Mouse (Mus musculus): ENCODE data around the gene Cers5.
"Not testable (repeated sequence)": the region's sequence is repeated elsewhere in the genome, so short reads cannot be mapped to it uniquely, and the experiment has no call there.

Cers5 gene

GRCm38 (mm10) chr15:99772881-99772924, at the start of gene Cers5:
TSS of gene Cers5 (minus strand) at chr15:99772885.
- not testable (repeated sequence) for DNase-seq (ENCODE audit: low spot score)

- no peak for DNase-seq (ENCODE audit: low spot score)
These were observed 47.1 kb upstream of the Cers5 start for GRCm38 (mm10) chr15:99819621-99820279.

- DNase-seq (ENCODE audit: low spot score), result no peak
These were observed 46.4 kb upstream of the Cers5 start for GRCm38 (mm10) chr15:99819109-99819440.

- no peak for DNase-seq (ENCODE audit: low spot score)
These were observed 45.8 kb upstream of the Cers5 start for GRCm38 (mm10) chr15:99818321-99819108.

GRCm38 (mm10) chr15:99817343-99818235, 44.9 kb upstream of the Cers5 start:
- DNase-seq (ENCODE audit: low spot score), result no peak

GRCm38 (mm10) chr15:99815999-99816398, 43.3 kb upstream of the Cers5 start:
- DNase-seq (ENCODE audit: low spot score), result no peak

- DNase-seq (ENCODE audit: low spot score), result no peak
These were observed 42.0 kb upstream of the Cers5 start for GRCm38 (mm10) chr15:99814554-99815260.

GRCm38 (mm10) chr15:99813639-99814038, 41.0 kb upstream of the Cers5 start:
- no peak for DNase-seq (ENCODE audit: low spot score)

- DNase-seq (ENCODE audit: low spot score), result no peak
These were observed 39.4 kb upstream of the Cers5 start for GRCm38 (mm10) chr15:99812097-99812496.

- DNase-seq (ENCODE audit: low spot score), result no peak
These were observed 35.4 kb upstream of the Cers5 start for GRCm38 (mm10) chr15:99807776-99808735.

GRCm38 (mm10) chr15:99806171-99806570, 33.5 kb upstream of the Cers5 start:
- DNase-seq (ENCODE audit: low spot score), result no peak

- no peak for DNase-seq (ENCODE audit: low spot score)
These were observed 33.0 kb upstream of the Cers5 start for GRCm38 (mm10) chr15:99805673-99806072.

- DNase-seq (ENCODE audit: low spot score), result peak; percentile 7
These were observed 30.5 kb upstream of the Cers5 start for GRCm38 (mm10) chr15:99803186-99803644.

- no peak for DNase-seq (ENCODE audit: low spot score)
These were observed 29.3 kb upstream of the Cers5 start for GRCm38 (mm10) chr15:99801885-99802572.

- DNase-seq (ENCODE audit: low spot score), result no peak
These were observed 27.0 kb upstream of the Cers5 start for GRCm38 (mm10) chr15:99799706-99800105.

- DNase-seq (ENCODE audit: low spot score), result no peak
These were observed 25.2 kb upstream of the Cers5 start for GRCm38 (mm10) chr15:99797898-99798297.

GRCm38 (mm10) chr15:99796735-99797134, 24.1 kb upstream of the Cers5 start:
- DNase-seq (ENCODE audit: low spot score), result no peak

- no peak for DNase-seq (ENCODE audit: low spot score)
These were observed 23.4 kb upstream of the Cers5 start for GRCm38 (mm10) chr15:99796066-99796465.

GRCm38 (mm10) chr15:99792221-99792815, 19.6 kb upstream of the Cers5 start:
- no peak for DNase-seq (ENCODE audit: low spot score)

- no peak for DNase-seq (ENCODE audit: low spot score)
These were observed 18.3 kb upstream of the Cers5 start for GRCm38 (mm10) chr15:99791003-99791402.
